Mouse (Mus musculus) CH12.LX (cell line): ENCODE data around the gene Cntrob. TPM values are rescaled to one million over a fixed set of nuclear protein-coding genes. Genes with fewer than 3 reads are reported as not detected.

Experiments
- DNase-seq: peaks from one replicate; pipeline ENCODE4 v3.0.0-alpha.2; 2013; ENCODE audit errors: extremely low read depth
- H3K27ac ChIP-seq: 2 replicates; pipeline ENCODE4 v1.5.1; 2012; ENCODE audit warnings: low read depth, mild to moderate bottlenecking, control low read depth, moderate library complexity; ENCODE audit not compliant: insufficient read depth
- H3K27me3 ChIP-seq: replicated peaks from 2 replicates; pipeline ENCODE3; 2012; ENCODE audit warnings: inconsistent platforms
- H3K36me3 ChIP-seq, 2 experiments: replicated peaks in 1 of 2; 2 replicates each; pipeline versions ENCODE3 to v1.6.1; 2012; ENCODE audit warnings: inconsistent platforms in 1 of 2, low read length in 1 of 2, mild to moderate bottlenecking in 1 of 2, mixed read lengths in 1 of 2, moderate library complexity in 1 of 2; ENCODE audit not compliant: control insufficient read depth in 1 of 2, insufficient read depth in 1 of 2
- H3K4me1 ChIP-seq, 2 experiments: 2 replicates each; pipeline ENCODE4 v1.6.1; 2012; ENCODE audit warnings: inconsistent platforms in 1 of 2, moderate library complexity in 1 of 2; ENCODE audit not compliant: insufficient read depth in 2 of 2, control insufficient read depth in 1 of 2
- H3K4me2 ChIP-seq: 2 replicates; pipeline ENCODE4 v1.6.1; 2012; ENCODE audit warnings: low read depth, mild to moderate bottlenecking, control low read depth; ENCODE audit not compliant: poor library complexity, insufficient read depth, severe bottlenecking
- H3K4me3 ChIP-seq, 3 experiments: fragments of 150-350 bp in 1 of 3; sonication (generic) in 1 of 3; replicated peaks in 1 of 3; 2 replicates each; pipeline versions ENCODE3 to v1.5.1; 2011 to 2012; ENCODE audit warnings: low read depth in 2 of 3, low read length in 2 of 3, mild to moderate bottlenecking in 2 of 3, moderate library complexity in 2 of 3, control low read depth in 1 of 3, improper control_type of control experiment in 1 of 3, inconsistent platforms in 1 of 3, mixed read lengths in 1 of 3; ENCODE audit not compliant: poor library complexity in 1 of 3
- H3K79me2 ChIP-seq: replicated peaks from 2 replicates; pipeline ENCODE4 v1.6.1; 2012; ENCODE audit warnings: mild to moderate bottlenecking, moderate library complexity; ENCODE audit not compliant: control insufficient read depth, poor library complexity, insufficient read depth, severe bottlenecking; ENCODE audit errors: extremely low read depth
- H3K9ac ChIP-seq: 2 replicates; pipeline ENCODE4 v1.6.1; 2012; ENCODE audit warnings: low read depth, mild to moderate bottlenecking, control low read depth, moderate library complexity; ENCODE audit not compliant: insufficient read depth
- H3K9me3 ChIP-seq: replicated peaks from 2 replicates; pipeline ENCODE3; 2012; ENCODE audit warnings: low read length, inconsistent platforms, mixed read lengths
- CHD2 ChIP-seq: IDR thresholded peaks from 2 replicates; pipeline ENCODE4 v1.6.1; 2011; ENCODE audit warnings: low read length, improper control_type of control experiment
- ELF1 ChIP-seq: IDR thresholded peaks from 2 replicates; pipeline ENCODE4 v1.6.1; 2014; ENCODE audit warnings: low read depth, mild to moderate bottlenecking, inconsistent platforms, low read length, improper control_type of control experiment
- ETS1 ChIP-seq: conservative IDR thresholded peaks from 2 replicates; pipeline ENCODE4 v1.6.1; 2012; ENCODE audit warnings: low read depth, mild to moderate bottlenecking, inconsistent platforms, low read length, improper control_type of control experiment, moderate library complexity
- HCFC1 ChIP-seq: IDR thresholded peaks from 2 replicates; pipeline ENCODE4 v1.6.1; 2012; ENCODE audit warnings: low read depth, mild to moderate bottlenecking, inconsistent platforms, low read length, improper control_type of control experiment
- KAT2A ChIP-seq: IDR thresholded peaks from 2 replicates; pipeline ENCODE4 v1.6.1; 2012; ENCODE audit warnings: low read length, improper control_type of control experiment, inconsistent platforms; ENCODE audit not compliant: insufficient replicate concordance
- MAFK ChIP-seq: IDR thresholded peaks from 2 replicates; pipeline ENCODE4 v1.6.1; 2011; ENCODE audit warnings: low read length, improper control_type of control experiment; ENCODE audit not compliant: insufficient replicate concordance
- NELFE ChIP-seq: IDR thresholded peaks from 2 replicates; pipeline ENCODE4 v1.6.1; 2011; ENCODE audit warnings: low read depth, low read length, improper control_type of control experiment
- NRF1 ChIP-seq: IDR thresholded peaks from 2 replicates; pipeline ENCODE4 v1.6.1; 2014; ENCODE audit warnings: low read depth, mild to moderate bottlenecking, inconsistent platforms, low read length, improper control_type of control experiment, moderate library complexity
- POLR2AphosphoS2 ChIP-seq: IDR thresholded peaks from 2 replicates; pipeline ENCODE4 v1.6.1; 2011; ENCODE audit warnings: low read depth, low read length, improper control_type of control experiment
- RCOR1 ChIP-seq: conservative IDR thresholded peaks from 2 replicates; pipeline ENCODE4 v1.6.1; 2012; ENCODE audit warnings: low read depth, mild to moderate bottlenecking, inconsistent platforms, low read length, improper control_type of control experiment
- SIN3A ChIP-seq: IDR thresholded peaks from 2 replicates; pipeline ENCODE4 v1.6.1; 2012; ENCODE audit warnings: low read length, improper control_type of control experiment, inconsistent platforms
- SMC3 ChIP-seq: IDR thresholded peaks from 2 replicates; pipeline ENCODE4 v1.6.1; 2011; ENCODE audit warnings: low read depth, low read length, improper control_type of control experiment
- TBP ChIP-seq: conservative IDR thresholded peaks from 2 replicates; pipeline ENCODE4 v1.6.1; 2011; ENCODE audit warnings: low read depth, low read length, improper control_type of control experiment
- USF2 ChIP-seq: conservative IDR thresholded peaks from 2 replicates; pipeline ENCODE4 v1.6.1; 2011; ENCODE audit warnings: low read depth, low read length, improper control_type of control experiment
- ZC3H11A ChIP-seq: IDR thresholded peaks from 2 replicates; pipeline ENCODE4 v1.6.1; 2012; ENCODE audit warnings: low read depth, mild to moderate bottlenecking, inconsistent platforms, low read length, improper control_type of control experiment
- ZKSCAN1 ChIP-seq: IDR thresholded peaks from 2 replicates; pipeline ENCODE4 v1.6.1; 2012; ENCODE audit warnings: low read depth, inconsistent platforms, low read length, improper control_type of control experiment, borderline replicate concordance
- ZMIZ1 ChIP-seq: IDR thresholded peaks from 2 replicates; pipeline ENCODE4 v1.6.1; 2012; ENCODE audit warnings: low read depth, mild to moderate bottlenecking, inconsistent platforms, low read length, improper control_type of control experiment
- dilution Hi-C: fragments of 300-500 bp; cut with MboI; formaldehyde crosslinking; loops from 2 replicates; pipeline ENCODE4 v1.14.3; 2020; ENCODE audit warnings: low sequenced_read_pairs; ENCODE audit not compliant: extremely low pct_unique_long_range_greater_than_20kb, extremely low pct_ligation_motif_present
- in situ Hi-C: fragments of 300-500 bp; cut with MboI; formaldehyde crosslinking; loops from 3 replicates; pipeline ENCODE4 v1.14.3; 2019; ENCODE audit warnings: low sequenced_read_pairs, low pct_ligation_motif_present, low pct_unique_long_range_greater_than_20kb, mixed read lengths
- polyA plus RNA-seq: library from polyadenylated mRNA; unstranded; fragments of >175 nt; gene quantifications from 2 replicates; pipeline ENCODE4 v1.2.1, GENCODE M21; 2012; ENCODE audit warnings: low read depth; ENCODE audit not compliant: insufficient read length
- total RNA-seq, 2 experiments: library from RNA; depleted of rRNA; stranded (reverse); fragments of 300-350 nt in 1 of 2; fragments of >200 nt in 1 of 2; gene quantifications; 2 replicates each; pipeline ENCODE4 v1.2.3; 2012 to 2014

Gene Cntrob
- total and polyA plus RNA-seq, 3 experiments: 16.4 to 36.6 (median 18.9) TPM

- TF ChIP-seq KAT2A: no peak
These were observed 46.3 kb downstream of the Cntrob start (continued) for GRCm38 (mm10) chr11:69277267-69277666.

- Histone ChIP-seq H3K9ac (no peak overlapping the region), H3K27me3 (peaks cover 10% of the 10 kb centered on the region), H3K9me3 (no peaks in the 10 kb centered on the region), H3K79me2 (no peaks in the 10 kb centered on the region), H3K36me3 (no peaks in the 10 kb centered on the region), H3K4me3 (no peak overlapping the region), H3K4me1 (peaks cover 9 to 27% of the 10 kb centered on the region in 2 experiments; a peak in 3 of 4 replicates), H3K27ac (no peak overlapping the region), H3K4me2 (no peak overlapping the region)
- DNase-seq: no peak
- TF ChIP-seq TBP: no peak
- no peak for TF ChIP-seq ETS1
- TF ChIP-seq ZKSCAN1: no peak
- no peak for TF ChIP-seq SMC3
- TF ChIP-seq ZMIZ1: no peak
- TF ChIP-seq ELF1: no peak
- TF ChIP-seq SIN3A: no peak
- TF ChIP-seq HCFC1: no peak
- TF ChIP-seq KAT2A: no peak
- TF ChIP-seq RCOR1: no peak
- no peak for TF ChIP-seq USF2
- TF ChIP-seq NRF1: no peak
- no peak for TF ChIP-seq MAFK
- TF ChIP-seq POLR2AphosphoS2: no peak
- TF ChIP-seq CHD2: no peak
- no peak for TF ChIP-seq ZC3H11A
- in situ Hi-C loops (no loop called here), dilution Hi-C loops (no loop called here)
These were observed 47.5 kb downstream of the Cntrob start for GRCm38 (mm10) chr11:69276081-69276480.

- H3K4me3 ChIP-seq: no peak overlapping the region
- no peaks in the 10 kb centered on the region for H3K36me3 ChIP-seq
- in situ Hi-C loops: no loop called here
- H3K27me3 ChIP-seq: peaks cover 9% of the 10 kb centered on the region
- no peak overlapping the region for H3K9ac ChIP-seq
- H3K4me2 ChIP-seq: no peak overlapping the region
- dilution Hi-C loops: no loop called here
- no peaks in the 10 kb centered on the region for H3K9me3 ChIP-seq
- H3K79me2 ChIP-seq: no peaks in the 10 kb centered on the region
- H3K4me1 ChIP-seq: peaks cover 9 to 27% of the 10 kb centered on the region in 2 experiments; a peak in 3 of 4 replicates
- DNase-seq: no peak
- TF ChIP-seq ETS1 (no peak), NELFE (no peak), ELF1 (no peak)
- H3K27ac ChIP-seq: no peak overlapping the region
These were observed 47.9 kb downstream of the Cntrob start for GRCm38 (mm10) chr11:69275650-69276049.
